Mouse (Mus musculus) c-Kit-positive CD71-negative TER-119-negative erythroid progenitor cells, embryonic 14.5 days (primary cell): Measurements from ENCODE around the gene Limch1.

Experiments used
- DNase-seq: peaks from one replicate; pipeline ENCODE4 v3.0.0-alpha.2; 2013; ENCODE audit warnings: low read depth

Gene Limch1

GRCm38 (mm10) chr5:67106261-67106660, 360.6 kb downstream of the Limch1 start:
- no peak for DNase-seq
